12 mouse cellular contexts compared by ENCODE assay signal in genomic region chr11:97571266-97572088, GRCm38 (mm10). TPM values are rescaled to one million over a fixed set of nuclear protein-coding genes. Genes with fewer than 3 reads are reported as not detected.
DNase-seq lines count a peak whose midpoint lies in the region; ATAC-seq and TF ChIP-seq lines count a peak whose summit lies in the region.
"Had no signal": no experiment of that assay in that cellular context is flagged by ENCODE, and none has a peak within 500 bp of the region (broad histone marks: within the 10 kb centered on the region; RNA-seq: fewer than 3 reads in every experiment).

No protein-coding gene starts in this region.

- 0 out of 2 replicates have a peak overlapping the region, but pooled peaks have one; percentile 29 for H3K9ac ChIP-seq in neural tube, embryonic 12.5 days
- peak overlapping the region; percentile 47 for H3K9ac ChIP-seq in forebrain, embryonic 12.5 days
- peak overlapping the region; percentile 24; the same call in 1 of the 2 replicates for H3K9ac ChIP-seq in hindbrain, postnatal 0 days (replicated peaks; ENCODE audit: low read length)
- H3K9ac ChIP-seq: liver, postnatal 0 days had no signal

- H3K36me3 ChIP-seq in neural tube, embryonic 12.5 days = no peaks in the 10 kb centered on the region
- no peaks in the 10 kb centered on the region for H3K36me3 ChIP-seq in forebrain, embryonic 12.5 days (replicated peaks)
- H3K36me3 ChIP-seq in hindbrain, postnatal 0 days (ENCODE audit: insufficient read depth, low read length) = no peaks in the 10 kb centered on the region

- 10% methylated on average over 7 of the region's 8 CpGs for WGBS in neural tube, embryonic 12.5 days
- 6% methylated on average over 8 of the region's 8 CpGs for WGBS in forebrain, embryonic 12.5 days
- WGBS in hindbrain, postnatal 0 days = 11% methylated on average over 8 of the region's 8 CpGs

- no peak for ATAC-seq in neural tube, embryonic 12.5 days (ENCODE audit: low FRiP score, low read depth)
- no peak for ATAC-seq in forebrain, embryonic 12.5 days (ENCODE audit: low FRiP score)
- ATAC-seq in hindbrain, postnatal 0 days = no peak
- no peak for ATAC-seq in CD4-positive, CD25-positive, alpha-beta regulatory T cell, adult 4 months
- ATAC-seq: liver, postnatal 0 days had no signal

- peaks cover 77% of the 10 kb centered on the region for H3K4me1 ChIP-seq in neural tube, embryonic 12.5 days
- peaks cover 85% of the 10 kb centered on the region for H3K4me1 ChIP-seq in forebrain, embryonic 12.5 days
- H3K4me1 ChIP-seq in hindbrain, postnatal 0 days (ENCODE audit: insufficient read depth, low read length) = peaks cover 56% of the 10 kb centered on the region

- peak; percentile 36 for TF ChIP-seq CTCF in hindbrain, postnatal 0 days (IDR thresholded peaks at IDR 0.05; ENCODE audit: low read depth)

- H3K9me3 ChIP-seq in neural tube, embryonic 12.5 days = no peaks in the 10 kb centered on the region
- H3K9me3 ChIP-seq in forebrain, embryonic 12.5 days = no peaks in the 10 kb centered on the region
- no peaks in the 10 kb centered on the region for H3K9me3 ChIP-seq in hindbrain, postnatal 0 days (ENCODE audit: low read length)

- H3K4me2 ChIP-seq in neural tube, embryonic 12.5 days (replicated peaks) = peak overlapping the region; percentile 83
- H3K4me2 ChIP-seq in forebrain, embryonic 12.5 days = peak overlapping the region; percentile 85
- peak overlapping the region; percentile 79 for H3K4me2 ChIP-seq in hindbrain, postnatal 0 days (ENCODE audit: low read depth, low read length)

- peaks cover 49% of the 10 kb centered on the region for H3K27me3 ChIP-seq in neural tube, embryonic 12.5 days (replicated peaks)
- peaks cover 23% of the 10 kb centered on the region for H3K27me3 ChIP-seq in forebrain, embryonic 12.5 days
- no peaks in the 10 kb centered on the region for H3K27me3 ChIP-seq in hindbrain, postnatal 0 days (ENCODE audit: insufficient read depth, low read length)

- intact Hi-C loops in gastrocnemius, postnatal 14 days (cut with DNase I; ENCODE audit: low total_unique reads) = loop anchor here (10.0 kb wide), 1 partner anchor 87 kb away; no protein-coding TSS in a partner anchor

- H3K27ac ChIP-seq in neural tube, embryonic 12.5 days = no peak overlapping the region
- H3K27ac ChIP-seq in forebrain, embryonic 12.5 days = peak overlapping the region; percentile 87
- peak overlapping the region; percentile 96 for H3K27ac ChIP-seq in hindbrain, postnatal 0 days

- no peak for DNase-seq in neural tube, embryonic 10.5 days (ENCODE audit: extremely low spot score, low spot score)
- DNase-seq in hindbrain, postnatal 0 days (ENCODE audit: low spot score) = peak; percentile 57
- no peak for DNase-seq in gastrocnemius, postnatal 14 days
- no peak for DNase-seq in adrenal gland, postnatal 36 days
- DNase-seq: heart, postnatal 36 days; liver, postnatal 0 days; thymus, adult 2 months had no signal

- H3K4me3 ChIP-seq in neural tube, embryonic 12.5 days = no peak overlapping the region
- H3K4me3 ChIP-seq in forebrain, embryonic 12.5 days (replicated peaks) = peak overlapping the region; percentile 76; the same call in 1 of the 2 replicates
- peak overlapping the region; percentile 72 for H3K4me3 ChIP-seq in hindbrain, postnatal 0 days (ENCODE audit: low read length)

RNA-seq across cellular contexts. Expression of gene Srcin1, which starts 4.5 kb away (rescaled TPM):
- polyA plus RNA-seq in neural tube, embryonic 12.5 days (2016; fragmentation: Nextera tagmentation; extraction: Ambion mirVana) = 6.4 and 7.9 TPM in 2 replicates
- 5.2 and 5.7 TPM in 2 replicates for polyA plus RNA-seq in forebrain, embryonic 12.5 days (2016; fragmentation: Nextera tagmentation; extraction: Ambion mirVana)
- total RNA-seq in hindbrain, postnatal 0 days (2014; rRNA removed) = 104 and 141 TPM in 2 replicates
- polyA plus RNA-seq in hindbrain, postnatal 0 days (2015; fragmentation: Nextera tagmentation; extraction: Ambion mirVana) = 14.3 and 14.7 TPM in 2 replicates
- under 1 TPM; 0.51 to 0.64 TPM for total RNA-seq in gastrocnemius, postnatal 14 days (2021)
- total RNA-seq in adrenal gland, postnatal 36 days (2021) = 10 to 100 TPM in 1 of 2 experiments, 1 to 10 TPM in 1; 6.8 to 14.5 TPM
- not detected for polyA plus RNA-seq in CD4-positive, CD25-positive, alpha-beta regulatory T cell, adult 4 months (2017; shearing (Covaris generic))
- total RNA-seq: granulocyte monocyte progenitor cell, adult 5-6 weeks; megakaryocyte, adult 5-6 weeks had no signal

RNA-seq across cellular contexts. Expression of gene Epop, which starts 58.0 kb away (rescaled TPM):
- polyA plus RNA-seq in neural tube, embryonic 12.5 days (2016; fragmentation: Nextera tagmentation; extraction: Ambion mirVana) = 13.6 and 15.1 TPM in 2 replicates
- polyA plus RNA-seq in forebrain, embryonic 12.5 days (2016; fragmentation: Nextera tagmentation; extraction: Ambion mirVana) = 10.0 and 11.9 TPM in 2 replicates
- total RNA-seq in hindbrain, postnatal 0 days (2014; rRNA removed) = 11.0 and 12.0 TPM in 2 replicates
- 2.3 and 2.4 TPM in 2 replicates for polyA plus RNA-seq in hindbrain, postnatal 0 days (2015; fragmentation: Nextera tagmentation; extraction: Ambion mirVana)
- 1 to 10 TPM in 1 of 2 experiments, under 1 TPM in 1; 0.60 to 1.3 TPM for total RNA-seq in gastrocnemius, postnatal 14 days (2021)
- total RNA-seq in adrenal gland, postnatal 36 days (2021) = 1 to 10 TPM; 4.9 to 5.8 TPM
- polyA plus RNA-seq in CD4-positive, CD25-positive, alpha-beta regulatory T cell, adult 4 months (2017; shearing (Covaris generic)) = under 1 TPM; 0.43 to 0.78 TPM
